Mouse (Mus musculus): ENCODE results near the gene Gorasp1.

The Gorasp1 gene

GRCm38 (mm10) chr9:119972582-119972981 lies 35.2 kb upstream of the Gorasp1 start:
- no peak for DNase-seq (ENCODE audit: low spot score in 2 of 2)

GRCm38 (mm10) chr9:119972166-119972565 lies 34.8 kb upstream of the Gorasp1 start:
- no peak for DNase-seq (ENCODE audit: low spot score in 2 of 2)

- peak in 1 of 2 experiments; percentile 60 for DNase-seq (ENCODE audit: low spot score in 2 of 2)
Measured at GRCm38 (mm10) chr9:119970763-119971656, 33.6 kb upstream of the Gorasp1 start.

- peak in 1 of 2 experiments; percentile 37 for DNase-seq (ENCODE audit: low spot score in 2 of 2)
Measured at GRCm38 (mm10) chr9:119970221-119970620, 32.9 kb upstream of the Gorasp1 start.

GRCm38 (mm10) chr9:119969811-119970210 lies 32.4 kb upstream of the Gorasp1 start:
- DNase-seq (ENCODE audit: low spot score in 2 of 2), result no peak

GRCm38 (mm10) chr9:119966221-119966910 lies 29.0 kb upstream of the Gorasp1 start:
- no peak for DNase-seq (ENCODE audit: low spot score in 2 of 2)

GRCm38 (mm10) chr9:119965186-119965585 lies 27.8 kb upstream of the Gorasp1 start:
- DNase-seq (ENCODE audit: low spot score in 2 of 2), result no peak

- DNase-seq (ENCODE audit: low spot score in 2 of 2), result no peak
Measured at GRCm38 (mm10) chr9:119964206-119964605, 26.8 kb upstream of the Gorasp1 start.

- no peak for DNase-seq (ENCODE audit: low spot score in 2 of 2)
Measured at GRCm38 (mm10) chr9:119962987-119963667, 25.8 kb upstream of the Gorasp1 start.

- DNase-seq (ENCODE audit: low spot score in 2 of 2), result no peak
Measured at GRCm38 (mm10) chr9:119962216-119962615, 24.9 kb upstream of the Gorasp1 start.

- DNase-seq (ENCODE audit: low spot score in 2 of 2), result no peak
Measured at GRCm38 (mm10) chr9:119958835-119959234, 21.5 kb upstream of the Gorasp1 start.

GRCm38 (mm10) chr9:119951388-119951787 lies 14.0 kb upstream of the Gorasp1 start:
- DNase-seq (ENCODE audit: low spot score in 2 of 2), result no peak

- no peak for DNase-seq (ENCODE audit: low spot score in 2 of 2)
Measured at GRCm38 (mm10) chr9:119950434-119950833, 13.1 kb upstream of the Gorasp1 start.

GRCm38 (mm10) chr9:119948804-119949203 lies 11.4 kb upstream of the Gorasp1 start:
- no peak for DNase-seq (ENCODE audit: low spot score in 2 of 2)

- DNase-seq (ENCODE audit: low spot score in 2 of 2), result no peak
Measured at GRCm38 (mm10) chr9:119945173-119945900, 8.0 kb upstream of the Gorasp1 start.

GRCm38 (mm10) chr9:119943326-119943725 lies 6.0 kb upstream of the Gorasp1 start:
- DNase-seq (ENCODE audit: low spot score in 2 of 2), result no peak

GRCm38 (mm10) chr9:119941861-119942260 lies 4.5 kb upstream of the Gorasp1 start:
- peak in 1 of 2 experiments; percentile 3 for DNase-seq (ENCODE audit: low spot score in 2 of 2)

- peak in 1 of 2 experiments; percentile 3 for DNase-seq (ENCODE audit: low spot score in 2 of 2)
Measured at GRCm38 (mm10) chr9:119941407-119941806, 4.0 kb upstream of the Gorasp1 start.

- no peak for DNase-seq (ENCODE audit: low spot score in 2 of 2)
Measured at GRCm38 (mm10) chr9:119939646-119940045, 2.3 kb upstream of the Gorasp1 start.

- no peak for DNase-seq (ENCODE audit: low spot score in 2 of 2)
Measured at GRCm38 (mm10) chr9:119938496-119938895, 1.1 kb upstream of the Gorasp1 start.

- no peak for DNase-seq (ENCODE audit: low spot score in 2 of 2)
Measured at GRCm38 (mm10) chr9:119933675-119934074, 3.7 kb downstream of the Gorasp1 start.

GRCm38 (mm10) chr9:119932358-119932757 lies 5.0 kb downstream of the Gorasp1 start:
- no peak for DNase-seq (ENCODE audit: low spot score in 2 of 2)
